Comparison of ENCODE assay signal across 9 mouse cellular contexts in genomic region chr12:51594030-51594470, GRCm38 (mm10). TPM values are rescaled to one million over a fixed set of nuclear protein-coding genes. Genes with fewer than 3 reads are reported as not detected.
DNase-seq lines count a peak whose midpoint lies in the region; ATAC-seq and TF ChIP-seq lines count a peak whose summit lies in the region.
"Had no signal": no experiment of that assay in that cellular context is flagged by ENCODE, and none has a peak within 500 bp of the region (broad histone marks: within the 10 kb centered on the region; RNA-seq: fewer than 3 reads in every experiment).

No protein-coding gene starts in this region.

- H3K4me2 ChIP-seq in embryonic facial prominence, embryonic 11.5 days (ENCODE audit: low read depth, low read length) = peak overlapping the region; percentile 99
- H3K4me2 ChIP-seq in midbrain, postnatal 0 days (ENCODE audit: low read depth, low read length, poor library complexity, severe bottlenecking) = peak overlapping the region; percentile 97

- no peak overlapping the region for H3K9ac ChIP-seq in embryonic facial prominence, embryonic 11.5 days (replicated peaks; ENCODE audit: low read length)
- peak overlapping the region; percentile 62; the same call in 1 of the 2 replicates for H3K9ac ChIP-seq in midbrain, postnatal 0 days (replicated peaks; ENCODE audit: low read length, poor library complexity, severe bottlenecking)

- intact Hi-C loops in left cerebral cortex, postnatal 14 days (cut with DNase I) = no loop called here

- H3K27me3 ChIP-seq in embryonic facial prominence, embryonic 11.5 days (ENCODE audit: control insufficient read depth, insufficient read depth, low read length) = peaks cover 34% of the 10 kb centered on the region
- H3K27me3 ChIP-seq in midbrain, postnatal 0 days (ENCODE audit: insufficient read depth, low read length) = peaks cover 6% of the 10 kb centered on the region; the same call in 1 of the 2 replicates

- no peak for TF ChIP-seq CTCF in layer of hippocampus, adult 2 months (conservative IDR thresholded peaks at IDR 0.05)
- no peak for TF ChIP-seq CTCF in midbrain, postnatal 0 days (IDR thresholded peaks at IDR 0.05)

- no peaks in the 10 kb centered on the region for H3K9me3 ChIP-seq in embryonic facial prominence, embryonic 11.5 days (replicated peaks; ENCODE audit: control insufficient read depth, low read length)
- H3K9me3 ChIP-seq in midbrain, postnatal 0 days (ENCODE audit: low read length) = no peaks in the 10 kb centered on the region

- no peak for DNase-seq in layer of hippocampus, adult 2 months (ENCODE audit: low spot score in 2 of 2)
- no peak for DNase-seq in layer of hippocampus, adult 9-11 months
- peak; percentile 46 for DNase-seq in embryonic facial prominence, embryonic 11.5 days (ENCODE audit: low spot score)
- peak; percentile 25 for DNase-seq in induced T-regulatory cell, adult 2 months (ENCODE audit: low read depth)
- DNase-seq in midbrain, postnatal 0 days (ENCODE audit: low spot score) = peak; percentile 10
- DNase-seq in frontal cortex, postnatal 10 days (ENCODE audit: low spot score in 2 of 2) = no peak
- no peak for DNase-seq in kidney, postnatal 10 days
- DNase-seq in left cerebral cortex, postnatal 14 days (ENCODE audit: low spot score in 2 of 2) = no peak

- no peaks in the 10 kb centered on the region; the same call in 1 of the 2 replicates for H3K4me1 ChIP-seq in embryonic facial prominence, embryonic 11.5 days (ENCODE audit: control insufficient read depth, insufficient read depth, low read length)
- 0 out of 2 replicates have a peak, but pooled peaks cover 3% of the 10 kb centered on the region for H3K4me1 ChIP-seq in midbrain, postnatal 0 days (ENCODE audit: insufficient read depth, low read length)

- peak overlapping the region; percentile 52 for H3K4me3 ChIP-seq in layer of hippocampus, adult 2 months
- peak overlapping the region; percentile 62 for H3K4me3 ChIP-seq in embryonic facial prominence, embryonic 11.5 days (ENCODE audit: low read depth, low read length)
- H3K4me3 ChIP-seq in midbrain, postnatal 0 days (ENCODE audit: low read depth, low read length) = peak overlapping the region; percentile 78

- no peaks in the 10 kb centered on the region for H3K36me3 ChIP-seq in embryonic facial prominence, embryonic 11.5 days (replicated peaks; ENCODE audit: control insufficient read depth, insufficient read depth, low read depth, low read length)
- H3K36me3 ChIP-seq in midbrain, postnatal 0 days (ENCODE audit: insufficient read depth, low read length) = no peaks in the 10 kb centered on the region

- 1% methylated on average over 18 of the region's 18 CpGs for WGBS in embryonic facial prominence, embryonic 11.5 days
- WGBS in midbrain, postnatal 0 days = 1% methylated on average over 18 of the region's 18 CpGs

- H3K27ac ChIP-seq in layer of hippocampus, adult 2 months = no peak overlapping the region
- H3K27ac ChIP-seq in embryonic facial prominence, embryonic 11.5 days (replicated peaks; ENCODE audit: low read depth, low read length) = no peak overlapping the region
- no peak overlapping the region for H3K27ac ChIP-seq in midbrain, postnatal 0 days (ENCODE audit: low read depth, low read length)

- ATAC-seq in embryonic facial prominence, embryonic 11.5 days (replicated peaks; ENCODE audit: insufficient number of reproducible peaks, low FRiP score, low TSS enrichment, low read depth) = peak; percentile 41; the same call in 1 of the 2 replicates
- 0 out of 2 replicates have a peak, but pooled peaks have one; percentile 1 for ATAC-seq in midbrain, postnatal 0 days (ENCODE audit: low FRiP score)
- ATAC-seq: activated CD4-positive, CD25-positive, alpha-beta regulatory T cell, adult 4 months had no signal

RNA-seq across cellular contexts. Expression of gene Coch, which starts 0.9 kb away (rescaled TPM):
- total RNA-seq in layer of hippocampus, adult 2 months (2021) = 1 to 10 TPM; 3.7 to 4.0 TPM
- 2.5 and 2.6 TPM in 2 replicates for polyA plus RNA-seq in embryonic facial prominence, embryonic 11.5 days (2014; fragmentation: Nextera tagmentation; extraction: Ambion mirVana)
- total RNA-seq in midbrain, postnatal 0 days (2014; rRNA removed) = 24.9 and 31.6 TPM in 2 replicates
- polyA plus RNA-seq in midbrain, postnatal 0 days (2015; fragmentation: Nextera tagmentation; extraction: Ambion mirVana) = 20.3 and 22.2 TPM in 2 replicates
- 10 to 100 TPM; 31.4 to 42.6 TPM for total RNA-seq in left cerebral cortex, postnatal 14 days (2021)

Comparison
In these comparisons a context has a peak if more than half of its experiments do, and no peak if none do; other contexts are left out.
1. DNase-seq: peak in embryonic facial prominence, embryonic 11.5 days (single experiment), induced T-regulatory cell, adult 2 months (single experiment) and midbrain, postnatal 0 days (single experiment); none in layer of hippocampus, adult 2 months (0 of 2), layer of hippocampus, adult 9-11 months (single experiment), frontal cortex, postnatal 10 days (0 of 2), kidney, postnatal 10 days (single experiment) and left cerebral cortex, postnatal 14 days (0 of 2).
2. Peak in every context shown above with its lines, with median percentiles within 50 percentile points of each other: H3K4me3 ChIP-seq.